Mouse (Mus musculus) small intestine, adult 2 months (tissue): ENCODE measurements at regions not wholly inside any gene's neighbourhood (a gene's known extent, or its start where the extent isn't known, plus 50 kb on each side); places are given as distances from the start of the nearest gene placed in this dataset.

Source experiments
- CTCF ChIP-seq: fragments of 200-500 bp; IDR thresholded peaks from 2 replicates; pipeline ENCODE4 v1.5.1; 2012; ENCODE audit warnings: low read depth, mild to moderate bottlenecking, control low read depth, inconsistent platforms, low read length, moderate library complexity, mixed read lengths; ENCODE audit not compliant: insufficient replicate concordance, insufficient read length; ENCODE audit errors: extremely low read depth
- POLR2A ChIP-seq: fragments of 200-500 bp; IDR thresholded peaks from 2 replicates; pipeline ENCODE4 v1.6.1; 2012; ENCODE audit warnings: low read depth, mild to moderate bottlenecking, control low read depth, inconsistent platforms, low read length, moderate library complexity

DNA sequence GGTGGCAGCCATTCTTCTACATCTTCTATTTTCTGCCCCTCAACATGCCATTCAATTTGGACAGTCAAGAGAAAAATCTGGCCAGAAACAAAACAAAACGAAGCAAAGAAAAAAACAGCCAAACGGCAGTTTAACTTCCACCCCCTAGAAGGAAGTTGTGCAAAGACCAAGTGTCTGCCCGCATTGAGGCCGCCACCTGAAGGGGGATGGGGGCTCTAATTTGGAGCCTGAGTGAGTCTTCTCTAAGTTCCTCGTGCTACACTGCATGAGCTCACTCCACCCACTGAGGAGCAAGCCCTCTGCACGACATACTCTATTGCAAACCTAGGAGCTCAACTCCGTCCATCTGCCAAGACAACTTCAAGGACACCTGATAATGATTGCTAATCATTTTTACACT lies 174.9 kb upstream of the Ercc4 start:
- no peak for TF ChIP-seq CTCF
- no peak for TF ChIP-seq POLR2A
